Mouse (Mus musculus) cerebellum, adult 2 months (tissue): Measurements from ENCODE around the gene Scarf2.

Experiments
- CTCF ChIP-seq: fragments of 200-500 bp; IDR thresholded peaks from 2 replicates; pipeline ENCODE4 v1.5.1; 2011; ENCODE audit warnings: low read depth, mild to moderate bottlenecking, control low read depth, low read length, moderate library complexity, borderline replicate concordance; ENCODE audit not compliant: insufficient read depth
- POLR2A ChIP-seq: fragments of 200-500 bp; IDR thresholded peaks from 2 replicates; pipeline ENCODE4 v1.6.1; 2011; ENCODE audit warnings: low read length, control low read depth, borderline replicate concordance; ENCODE audit not compliant: insufficient read depth

DNA sequence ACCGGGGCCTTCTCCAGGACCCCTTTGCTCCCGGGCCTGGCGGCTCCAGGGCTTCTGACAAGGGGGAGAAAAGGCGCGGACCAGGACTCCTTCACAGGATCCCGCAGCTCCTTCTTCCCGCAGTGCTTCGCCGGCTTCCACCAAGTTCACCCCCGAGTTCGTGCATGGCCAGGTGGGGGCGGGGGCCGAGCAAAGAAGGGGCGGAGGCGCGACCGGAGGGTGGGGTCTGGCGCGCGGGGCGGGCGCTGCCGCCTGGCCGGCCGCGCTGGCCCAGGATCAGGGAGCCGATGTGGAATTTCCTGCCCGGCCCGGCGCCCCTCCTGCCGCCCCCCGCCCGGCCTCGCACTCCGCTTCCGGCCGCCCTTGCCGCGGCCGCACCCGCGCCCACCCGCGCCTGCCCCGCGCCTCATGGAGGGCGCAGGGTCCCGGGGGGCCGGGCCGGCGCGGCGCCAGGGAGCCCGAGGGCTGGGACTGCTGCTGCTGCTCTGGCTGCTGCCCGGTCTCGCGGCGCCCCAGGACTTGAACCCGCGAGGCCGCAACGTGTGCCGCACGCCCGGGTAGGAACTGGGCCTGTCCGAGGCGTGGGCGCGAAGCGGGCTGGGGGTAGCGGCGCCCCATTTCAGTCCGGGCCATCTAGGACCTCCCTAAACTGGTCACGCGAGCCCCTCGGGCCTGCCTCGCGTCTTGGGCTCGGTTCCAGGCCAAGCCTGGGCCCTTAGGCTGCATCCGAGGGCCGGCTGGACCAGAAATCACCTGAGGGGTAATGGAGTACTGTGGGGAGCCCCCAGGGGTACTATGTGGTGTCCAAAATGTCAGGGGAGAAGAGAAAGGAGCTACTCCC lies at the start of gene Scarf2:
- no peak for TF ChIP-seq POLR2A
- TF ChIP-seq CTCF, result no peak
